Mouse (Mus musculus) neutrophil, adult 5-6 weeks (primary cell): ENCODE data around the gene Gm4353. TPM values are rescaled to one million over a fixed set of nuclear protein-coding genes. Genes with fewer than 3 reads are reported as not detected.
A peak's percentile ranks its signal among the peaks of the same experiment; 100 is the strongest.

Experiments used
- ATAC-seq: fragments of 151-379, 151-347 bp; 2 replicates; pipeline ENCODE4 v1.8.0; 2017; ENCODE audit warnings: mild to moderate bottlenecking, moderate TSS enrichment; ENCODE audit not compliant: insufficient number of reproducible peaks, poor library complexity, low FRiP score, severe bottlenecking; ENCODE audit errors: extremely low read depth
- total RNA-seq: library from RNA; stranded (forward); fragments of 200-1000 nt; gene quantifications from 2 replicates; pipeline ENCODE4 v1.2.3, GENCODE M21; 2017

Gene Gm4353
- 0.98 TPM in 1 of 2 replicates, not detected in the other for total RNA-seq

- peak; percentile 60 for ATAC-seq
Observed at GRCm38 (mm10) chr7:116084366-116084765, at the start of gene Gm4353. Gene Gm4353, minus strand, starts transcription at chr7:116084635.

- ATAC-seq, result peak; percentile 47; the same call in 1 of the 2 replicates
Observed at GRCm38 (mm10) chr7:116132078-116132477, 47.6 kb upstream of the Gm4353 start.

- ATAC-seq, result no peak
Observed at GRCm38 (mm10) chr7:116131390-116131789, 47.0 kb upstream of the Gm4353 start.

GRCm38 (mm10) chr7:116129374-116129773 lies 44.9 kb upstream of the Gm4353 start:
- ATAC-seq, result no peak

GRCm38 (mm10) chr7:116128286-116128685 lies 43.9 kb upstream of the Gm4353 start:
- no peak for ATAC-seq

GRCm38 (mm10) chr7:116127052-116127451 lies 42.6 kb upstream of the Gm4353 start:
- no peak for ATAC-seq

- ATAC-seq, result no peak
Observed at GRCm38 (mm10) chr7:116125671-116126070, 41.2 kb upstream of the Gm4353 start.

GRCm38 (mm10) chr7:116124057-116124456 lies 39.6 kb upstream of the Gm4353 start:
- no peak for ATAC-seq

- no peak for ATAC-seq
Observed at GRCm38 (mm10) chr7:116123597-116123985, 39.2 kb upstream of the Gm4353 start.

GRCm38 (mm10) chr7:116122981-116123596 lies 38.7 kb upstream of the Gm4353 start:
- ATAC-seq, result no peak

- ATAC-seq, result no peak
Observed at GRCm38 (mm10) chr7:116121202-116121601, 36.8 kb upstream of the Gm4353 start.

GRCm38 (mm10) chr7:116120737-116121136 lies 36.3 kb upstream of the Gm4353 start:
- no peak for ATAC-seq

- ATAC-seq, result no peak
Observed at GRCm38 (mm10) chr7:116119306-116119857, 34.9 kb upstream of the Gm4353 start.

- ATAC-seq, result no peak
Observed at GRCm38 (mm10) chr7:116115991-116116390, 31.6 kb upstream of the Gm4353 start.

- no peak for ATAC-seq
Observed at GRCm38 (mm10) chr7:116115216-116115930, 30.9 kb upstream of the Gm4353 start.

- no peak for ATAC-seq
Observed at GRCm38 (mm10) chr7:116111546-116111945, 27.1 kb upstream of the Gm4353 start.

- ATAC-seq, result no peak
Observed at GRCm38 (mm10) chr7:116110661-116111060, 26.2 kb upstream of the Gm4353 start.

GRCm38 (mm10) chr7:116103091-116103490 lies 18.7 kb upstream of the Gm4353 start:
- no peak for ATAC-seq

- ATAC-seq, result no peak
Observed at GRCm38 (mm10) chr7:116099952-116100528, 15.6 kb upstream of the Gm4353 start.

- peak; percentile 28; the same call in 1 of the 2 replicates for ATAC-seq
Observed at GRCm38 (mm10) chr7:116093466-116093850, 9.0 kb upstream of the Gm4353 start.
